Mouse (Mus musculus): Measurements from ENCODE around the gene Slc46a2. TPM values are rescaled to one million over a fixed set of nuclear protein-coding genes. Genes with fewer than 3 reads are reported as not detected.

The Slc46a2 gene
- total RNA-seq, 2 experiments from 2014 or later: not detected

GRCm38 (mm10) chr4:59861871-59862270 lies 53.0 kb downstream of the Slc46a2 start:
- no peak for DNase-seq

GRCm38 (mm10) chr4:59860431-59860830 lies 54.4 kb downstream of the Slc46a2 start:
- DNase-seq: no peak
- intact Hi-C loops (cut with DNase I): loop anchor here (5.0 kb wide), 1 partner anchor 53 kb away; the partner anchor contains the start of gene Snx30

More at GRCm38 (mm10) chr4:59861871-59862270, 53.0 kb downstream of the Slc46a2 start:
- intact Hi-C loops (cut with DNase I): loop anchor here (5.0 kb wide), 1 partner anchor 55 kb away; the partner anchor contains the start of gene Snx30

GRCm38 (mm10) chr4:59859693-59860425 lies 55.0 kb downstream of the Slc46a2 start:
- no peak for DNase-seq
- intact Hi-C loops (cut with DNase I): loop anchor here (5.0 kb wide), 1 partner anchor 53 kb away; the partner anchor contains the start of gene Snx30

Other genes with a start within 250 kb of the Slc46a2 start
- 10 to 100 TPM; 22.3 to 22.4 TPM for gene Inip, start 113.5 kb downstream of the Slc46a2 start, total RNA-seq (2021)
- gene Snx30, start 109.2 kb downstream of the Slc46a2 start, total RNA-seq (2021): 10 to 100 TPM; 32.0 to 38.0 TPM
- not detected for gene Mup4, start 45.7 kb upstream of the Slc46a2 start, total RNA-seq (2021)
- gene Mup6, start 49.2 kb upstream of the Slc46a2 start, total RNA-seq (2021): not detected
- gene Mup7, start 155.4 kb upstream of the Slc46a2 start, total RNA-seq (2021): not detected
- not detected for gene Mup2, start 239.2 kb upstream of the Slc46a2 start, total RNA-seq (2021)

Measured in left cerebral cortex, postnatal 4 days (tissue).